Mouse (Mus musculus) heart, embryonic 12.5 days (tissue): Measurements from ENCODE around the gene Gm11992. TPM values are rescaled to one million over a fixed set of nuclear protein-coding genes. Genes with fewer than 3 reads are reported as not detected.

ENCODE experiments used
- ATAC-seq: fragments of 200-750 bp; cut with Nextera tagmentation; 2 replicates; pipeline ENCODE4 v1.8.0; 2017; ENCODE audit warnings: moderate TSS enrichment, moderate library complexity; ENCODE audit not compliant: insufficient number of reproducible peaks, low FRiP score
- H3K27ac ChIP-seq: fragments of 300-500 bp; sonication (generic); 2 replicates; pipeline ENCODE4 v1.5.1; 2016; ENCODE audit warnings: mild to moderate bottlenecking, moderate library complexity; ENCODE audit not compliant: poor library complexity, severe bottlenecking
- H3K27me3 ChIP-seq: fragments of 300-500 bp; sonication (generic); replicated peaks from 2 replicates; pipeline ENCODE4 v1.6.1; 2016; ENCODE audit warnings: mild to moderate bottlenecking, moderate library complexity
- H3K36me3 ChIP-seq: fragments of 300-500 bp; sonication (generic); 2 replicates; pipeline ENCODE4 v1.6.1; 2016; ENCODE audit warnings: mild to moderate bottlenecking, moderate library complexity
- H3K4me1 ChIP-seq: fragments of 300-500 bp; sonication (generic); replicated peaks from 2 replicates; pipeline ENCODE4 v1.6.1; 2016; ENCODE audit warnings: mild to moderate bottlenecking
- H3K4me2 ChIP-seq: fragments of 300-500 bp; sonication (generic); 2 replicates; pipeline ENCODE4 v1.6.1; 2016; ENCODE audit warnings: mild to moderate bottlenecking, moderate library complexity
- H3K4me3 ChIP-seq: fragments of 300-500 bp; sonication (generic); 2 replicates; pipeline ENCODE4 v1.5.1; 2016; ENCODE audit warnings: mild to moderate bottlenecking
- H3K9ac ChIP-seq: fragments of 300-500 bp; sonication (generic); 2 replicates; pipeline ENCODE4 v1.6.1; 2016; ENCODE audit warnings: mild to moderate bottlenecking, moderate library complexity
- H3K9me3 ChIP-seq: fragments of 300-500 bp; sonication (generic); replicated peaks from 2 replicates; pipeline ENCODE4 v1.6.1; 2016; ENCODE audit warnings: mild to moderate bottlenecking, moderate library complexity
- WGBS: fragments of 180-500 bp; shearing (Covaris S2); methylation state at CpG from one replicate; pipeline ENCODE4 v1.1.7; 2016; 5-methylcytosine and 5-hydroxymethylcytosine counted together
- polyA plus RNA-seq: library from polyadenylated mRNA; unstranded; fragments of >200 nt; fragmentation: Nextera tagmentation; extraction: Ambion mirVana; gene quantifications from 2 replicates; pipeline ENCODE4 v1.2.1, GENCODE M21; 2016

Gm11992 gene
- polyA plus RNA-seq, 1 experiment from 2014 or later = 3.3 TPM

GRCm38 (mm10) chr11:9046546-9046945 is 1.8 kb upstream of the Gm11992 start:
- H3K4me3 ChIP-seq = no peak overlapping the region
- 0 out of 2 replicates have a peak, but pooled peaks cover 9% of the 10 kb centered on the region for H3K27me3 ChIP-seq
- H3K9me3 ChIP-seq = no peaks in the 10 kb centered on the region
- H3K36me3 ChIP-seq = no peaks in the 10 kb centered on the region
- peaks cover 37% of the 10 kb centered on the region for H3K4me1 ChIP-seq
- peak overlapping the region; percentile 24 for H3K4me2 ChIP-seq
- no peak for ATAC-seq
- peak overlapping the region; percentile 82 for H3K27ac ChIP-seq
- H3K9ac ChIP-seq = no peak overlapping the region
- 66% methylated on average over 2 of the region's 2 CpGs for WGBS

GRCm38 (mm10) chr11:9047044-9047443 is 1.4 kb upstream of the Gm11992 start:
- H3K36me3 ChIP-seq = no peaks in the 10 kb centered on the region
- H3K4me1 ChIP-seq = peaks cover 37% of the 10 kb centered on the region
- WGBS = 31% methylated on average over 5 of the region's 5 CpGs
- no peak overlapping the region for H3K4me3 ChIP-seq
- peak; percentile 71 for ATAC-seq
- no peak overlapping the region for H3K9ac ChIP-seq
- H3K27ac ChIP-seq = peak overlapping the region; percentile 89
- 0 out of 2 replicates have a peak, but pooled peaks cover 9% of the 10 kb centered on the region for H3K27me3 ChIP-seq
- H3K4me2 ChIP-seq = peak overlapping the region; percentile 24
- H3K9me3 ChIP-seq = no peaks in the 10 kb centered on the region

- ATAC-seq = peak; percentile 52
- Histone ChIP-seq H3K36me3 (no peaks in the 10 kb centered on the region), H3K9me3 (no peaks in the 10 kb centered on the region), H3K4me2 (peak within 1 kb of the TSS; percentile 97), H3K4me3 (peak within 1 kb of the TSS; percentile 55), H3K27ac (peak within 1 kb of the TSS; percentile 89), H3K27me3 (0 out of 2 replicates have a peak, but pooled peaks cover 9% of the 10 kb centered on the region), H3K9ac (peak within 1 kb of the TSS; percentile 42), H3K4me1 (peaks cover 42% of the 10 kb centered on the region)
- 1% methylated on average over 18 of the region's 18 CpGs for WGBS
Measured at GRCm38 (mm10) chr11:9048703-9049060, 288 bp downstream of the Gm11992 start, which contains the start of gene Sun3. Gene Sun3, minus strand, starts transcription at chr11:9048991.

GRCm38 (mm10) chr11:9050241-9050640 is 1.8 kb downstream of the Gm11992 start:
- no peak overlapping the region for H3K27ac ChIP-seq
- 84% methylated on average over 4 of the region's 4 CpGs for WGBS
- H3K4me3 ChIP-seq = no peak overlapping the region
- peaks cover 41% of the 10 kb centered on the region for H3K4me1 ChIP-seq
- no peak for ATAC-seq
- H3K4me2 ChIP-seq = peak overlapping the region; percentile 97; the same call in 1 of the 2 replicates
- H3K9me3 ChIP-seq = no peaks in the 10 kb centered on the region
- H3K9ac ChIP-seq = no peak overlapping the region
- H3K36me3 ChIP-seq = no peaks in the 10 kb centered on the region
- H3K27me3 ChIP-seq = 0 out of 2 replicates have a peak, but pooled peaks cover 9% of the 10 kb centered on the region

GRCm38 (mm10) chr11:9051895-9052294 is 3.5 kb downstream of the Gm11992 start:
- 81% methylated on average over 2 of the region's 2 CpGs for WGBS
- no peak for ATAC-seq
- H3K27me3 ChIP-seq = 0 out of 2 replicates have a peak, but pooled peaks cover 9% of the 10 kb centered on the region
- H3K4me1 ChIP-seq = peaks cover 29% of the 10 kb centered on the region
- H3K36me3 ChIP-seq = no peaks in the 10 kb centered on the region
- no peak overlapping the region for H3K27ac ChIP-seq
- no peak overlapping the region for H3K9ac ChIP-seq
- H3K9me3 ChIP-seq = no peaks in the 10 kb centered on the region
- no peak overlapping the region for H3K4me3 ChIP-seq
- no peak overlapping the region for H3K4me2 ChIP-seq

- Histone ChIP-seq H3K36me3 (no peaks in the 10 kb centered on the region), H3K4me2 (no peak overlapping the region), H3K9me3 (no peaks in the 10 kb centered on the region), H3K4me3 (no peak overlapping the region), H3K4me1 (peaks cover 8% of the 10 kb centered on the region), H3K9ac (no peak overlapping the region), H3K27ac (no peak overlapping the region), H3K27me3 (no peaks in the 10 kb centered on the region)
- WGBS = 80% methylated on average over 2 of the region's 2 CpGs
- ATAC-seq = no peak
Measured at GRCm38 (mm10) chr11:9056937-9057336, 8.5 kb downstream of the Gm11992 start.

- WGBS = 82% methylated on average over 4 of the region's 4 CpGs
- H3K4me3 ChIP-seq = no peak overlapping the region
- ATAC-seq = no peak
- no peak overlapping the region for H3K4me2 ChIP-seq
- H3K9me3 ChIP-seq = no peaks in the 10 kb centered on the region
- peaks cover 3% of the 10 kb centered on the region for H3K4me1 ChIP-seq
- no peaks in the 10 kb centered on the region for H3K36me3 ChIP-seq
- H3K27ac ChIP-seq = no peak overlapping the region
- no peaks in the 10 kb centered on the region for H3K27me3 ChIP-seq
- H3K9ac ChIP-seq = no peak overlapping the region
Measured at GRCm38 (mm10) chr11:9057711-9058110, 9.3 kb downstream of the Gm11992 start.

GRCm38 (mm10) chr11:9060029-9060428 is 11.6 kb downstream of the Gm11992 start:
- WGBS = 70% methylated on average over 1 of the region's 1 CpGs

GRCm38 (mm10) chr11:9060484-9060883 is 12.1 kb downstream of the Gm11992 start:
- no peaks in the 10 kb centered on the region for H3K27me3 ChIP-seq
- no peak overlapping the region for H3K9ac ChIP-seq
- no peaks in the 10 kb centered on the region for H3K9me3 ChIP-seq
- ATAC-seq = no peak
- H3K4me3 ChIP-seq = no peak overlapping the region
- H3K4me1 ChIP-seq = peaks cover 3% of the 10 kb centered on the region
- H3K27ac ChIP-seq = no peak overlapping the region
- H3K4me2 ChIP-seq = no peak overlapping the region
- no peaks in the 10 kb centered on the region for H3K36me3 ChIP-seq
- WGBS = 32% methylated on average over 5 of the region's 5 CpGs

More at GRCm38 (mm10) chr11:9060029-9060428, 11.6 kb downstream of the Gm11992 start:
- Histone ChIP-seq H3K9me3 (no peaks in the 10 kb centered on the region), H3K27me3 (no peaks in the 10 kb centered on the region), H3K27ac (no peak overlapping the region), H3K4me1 (peaks cover 3% of the 10 kb centered on the region), H3K4me2 (no peak overlapping the region), H3K9ac (no peak overlapping the region), H3K4me3 (no peak overlapping the region), H3K36me3 (no peaks in the 10 kb centered on the region)
- ATAC-seq = no peak

GRCm38 (mm10) chr11:9076444-9076843 is 28.1 kb downstream of the Gm11992 start:
- Histone ChIP-seq H3K9ac (no peak overlapping the region), H3K4me3 (no peak overlapping the region), H3K27me3 (no peaks in the 10 kb centered on the region), H3K27ac (no peak overlapping the region), H3K4me1 (no peaks in the 10 kb centered on the region), H3K9me3 (no peaks in the 10 kb centered on the region), H3K36me3 (no peaks in the 10 kb centered on the region), H3K4me2 (no peak overlapping the region)
- no peak for ATAC-seq
- 81% methylated on average over 3 of the region's 3 CpGs for WGBS

GRCm38 (mm10) chr11:9113189-9113588 is 64.8 kb downstream of the Gm11992 start:
- Histone ChIP-seq H3K4me3 (no peak overlapping the region), H3K4me1 (peaks cover 23% of the 10 kb centered on the region), H3K27me3 (peaks cover 13% of the 10 kb centered on the region; the same call in 1 of the 2 replicates), H3K36me3 (no peaks in the 10 kb centered on the region), H3K9ac (no peak overlapping the region), H3K9me3 (no peaks in the 10 kb centered on the region), H3K4me2 (no peak overlapping the region), H3K27ac (no peak overlapping the region)
- no peak for ATAC-seq
- WGBS = 51% methylated on average over 2 of the region's 2 CpGs
